Mouse (Mus musculus): ENCODE measurements around the gene Pknox2. TPM values are rescaled to one million over a fixed set of nuclear protein-coding genes. Genes with fewer than 3 reads are reported as not detected.

The Pknox2 gene
- polyA plus RNA-seq, 1 experiment from 2014 or later: 0.09 TPM

- ChIA-PET POLR2A (no interaction called here), CTCF (interaction anchor here (0.7 kb wide), 1 partner anchor 24 kb away, joined by 3 read pairs; no protein-coding TSS in a partner anchor)
- peaks cover 43% of the 10 kb centered on the region for H3K27me3 ChIP-seq
- in situ Hi-C loops (cut with MboI; ENCODE audit: low pct_unique_long_range_greater_than_20kb): no loop called here
- ATAC-seq (no peak), DNase-seq (ENCODE audit: low read depth, low spot score) (no peak)
- TF ChIP-seq CTCF (IDR thresholded peaks at IDR 0.05): no peak
These were observed 24.8 kb downstream of the Pknox2 start for GRCm38 (mm10) chr9:37122381-37122780.

GRCm38 (mm10) chr9:37121761-37122331, 25.4 kb downstream of the Pknox2 start:
- no peak for TF ChIP-seq CTCF (IDR thresholded peaks at IDR 0.05)
- CTCF ChIA-PET: interaction anchor here (0.7 kb wide), 1 partner anchor 23 kb away, joined by 3 read pairs; no protein-coding TSS in a partner anchor
- H3K27me3 ChIP-seq: peaks cover 43% of the 10 kb centered on the region
- ATAC-seq: no peak
- POLR2A ChIA-PET: no interaction called here
- no peak for DNase-seq (ENCODE audit: low read depth, low spot score)
- in situ Hi-C loops (cut with MboI; ENCODE audit: low pct_unique_long_range_greater_than_20kb): no loop called here

GRCm38 (mm10) chr9:37120801-37121200, 26.4 kb downstream of the Pknox2 start:
- ATAC-seq: no peak
- ChIA-PET POLR2A (interaction anchor here (0.9 kb wide), 1 partner anchor 14 kb away, joined by 3 read pairs; no protein-coding TSS in a partner anchor), CTCF (interaction anchor here (1.5 kb wide), 1 partner anchor 109 kb away, joined by 4 read pairs; no protein-coding TSS in a partner anchor)
- peaks cover 40% of the 10 kb centered on the region for H3K27me3 ChIP-seq
- in situ Hi-C loops (cut with MboI; ENCODE audit: low pct_unique_long_range_greater_than_20kb): no loop called here
- DNase-seq (ENCODE audit: low read depth, low spot score): no peak
- no peak for TF ChIP-seq CTCF (IDR thresholded peaks at IDR 0.05)

GRCm38 (mm10) chr9:37117529-37117928, 29.7 kb downstream of the Pknox2 start:
- peaks cover 40% of the 10 kb centered on the region for H3K27me3 ChIP-seq
- in situ Hi-C loops (cut with MboI; ENCODE audit: low pct_unique_long_range_greater_than_20kb): no loop called here
- TF ChIP-seq CTCF (IDR thresholded peaks at IDR 0.05): no peak
- no peak for DNase-seq (ENCODE audit: low read depth, low spot score)
- no peak for ATAC-seq
- ChIA-PET CTCF (interaction anchor here (1.0 kb wide), 1 partner anchor 10 kb away, joined by 3 read pairs; no protein-coding TSS in a partner anchor), POLR2A (no interaction called here)

- no peak for ATAC-seq
- in situ Hi-C loops (cut with MboI; ENCODE audit: low pct_unique_long_range_greater_than_20kb): no loop called here
- TF ChIP-seq CTCF (IDR thresholded peaks at IDR 0.05): no peak
- DNase-seq (ENCODE audit: low read depth, low spot score): no peak
- ChIA-PET POLR2A (no interaction called here), CTCF (interaction anchor here (1.0 kb wide), 1 partner anchor 11 kb away, joined by 3 read pairs; no protein-coding TSS in a partner anchor)
- H3K27me3 ChIP-seq: peaks cover 35% of the 10 kb centered on the region
These were observed 30.4 kb downstream of the Pknox2 start for GRCm38 (mm10) chr9:37116632-37117413.

GRCm38 (mm10) chr9:37115820-37116219, 31.4 kb downstream of the Pknox2 start:
- no peak for DNase-seq (ENCODE audit: low read depth, low spot score)
- in situ Hi-C loops (cut with MboI; ENCODE audit: low pct_unique_long_range_greater_than_20kb): no loop called here
- no peak for ATAC-seq
- peaks cover 34% of the 10 kb centered on the region for H3K27me3 ChIP-seq
- ChIA-PET CTCF (no interaction called here), POLR2A (no interaction called here)
- TF ChIP-seq CTCF (IDR thresholded peaks at IDR 0.05): no peak

- ChIA-PET CTCF (no interaction called here), POLR2A (no interaction called here)
- in situ Hi-C loops (cut with MboI; ENCODE audit: low pct_unique_long_range_greater_than_20kb): no loop called here
- TF ChIP-seq CTCF (IDR thresholded peaks at IDR 0.05): no peak
- ATAC-seq: no peak
- H3K27me3 ChIP-seq: peaks cover 24% of the 10 kb centered on the region
- no peak for DNase-seq (ENCODE audit: low read depth, low spot score)
These were observed 32.6 kb downstream of the Pknox2 start for GRCm38 (mm10) chr9:37114286-37115267.

- no peaks in the 10 kb centered on the region for H3K27me3 ChIP-seq
- ChIA-PET POLR2A (no interaction called here), CTCF (no interaction called here)
- no peak for ATAC-seq
- no peak for TF ChIP-seq CTCF (IDR thresholded peaks at IDR 0.05)
- no peak for DNase-seq (ENCODE audit: low read depth, low spot score)
- in situ Hi-C loops (cut with MboI; ENCODE audit: low pct_unique_long_range_greater_than_20kb): no loop called here
These were observed 39.7 kb downstream of the Pknox2 start for GRCm38 (mm10) chr9:37107546-37107945.

- TF ChIP-seq CTCF (IDR thresholded peaks at IDR 0.05): no peak
- H3K27me3 ChIP-seq: no peaks in the 10 kb centered on the region
- ATAC-seq: peak; percentile 66
- ChIA-PET CTCF (no interaction called here), POLR2A (interaction anchor here (0.8 kb wide), 1 partner anchor 14 kb away, joined by 3 read pairs; no protein-coding TSS in a partner anchor)
- no peak for DNase-seq (ENCODE audit: low read depth, low spot score)
- in situ Hi-C loops (cut with MboI; ENCODE audit: low pct_unique_long_range_greater_than_20kb): no loop called here
These were observed 40.4 kb downstream of the Pknox2 start for GRCm38 (mm10) chr9:37106808-37107207.

GRCm38 (mm10) chr9:37104249-37104648, 43.0 kb downstream of the Pknox2 start:
- CTCF ChIA-PET: no interaction called here
- no peaks in the 10 kb centered on the region for H3K27me3 ChIP-seq
- POLR2A ChIA-PET: no interaction called here
- TF ChIP-seq CTCF (IDR thresholded peaks at IDR 0.05): no peak
- in situ Hi-C loops (cut with MboI; ENCODE audit: low pct_unique_long_range_greater_than_20kb): no loop called here
- no peak for ATAC-seq
- no peak for DNase-seq (ENCODE audit: low read depth, low spot score)
